Mouse (Mus musculus) cerebellum, adult 9-10 months (tissue): ENCODE results near the gene Slamf6.
"Not testable (repeated sequence)": the region's sequence is repeated elsewhere in the genome, so short reads cannot be mapped to it uniquely, and the experiment has no call there.

Experiments
- DNase-seq: peaks from one replicate; pipeline ENCODE4 v3.0.0; 2022

Slamf6 gene

GRCm38 (mm10) chr1:171957411-171957810 lies 40.1 kb downstream of the Slamf6 start:
- no peak for DNase-seq

- DNase-seq = no peak
Observed at GRCm38 (mm10) chr1:171960726-171961125, 43.4 kb downstream of the Slamf6 start.

GRCm38 (mm10) chr1:171961704-171962103 lies 44.4 kb downstream of the Slamf6 start:
- no peak for DNase-seq

GRCm38 (mm10) chr1:171963613-171964012 lies 46.3 kb downstream of the Slamf6 start:
- DNase-seq = no peak

- DNase-seq = no peak
Observed at GRCm38 (mm10) chr1:171966054-171966790, 48.9 kb downstream of the Slamf6 start.

GRCm38 (mm10) chr1:171969221-171969620 lies 51.9 kb downstream of the Slamf6 start:
- DNase-seq = no peak

- no peak for DNase-seq
Observed at GRCm38 (mm10) chr1:171970854-171971586, 53.7 kb downstream of the Slamf6 start.

- DNase-seq = not testable (repeated sequence)
Observed at GRCm38 (mm10) chr1:171974361-171974760, 57.0 kb downstream of the Slamf6 start.

- no peak for DNase-seq
Observed at GRCm38 (mm10) chr1:171975377-171975776, 58.1 kb downstream of the Slamf6 start.

- no peak for DNase-seq
Observed at GRCm38 (mm10) chr1:171975831-171976230, 58.5 kb downstream of the Slamf6 start.

- DNase-seq = no peak
Observed at GRCm38 (mm10) chr1:171976826-171977539, 59.7 kb downstream of the Slamf6 start.

- no peak for DNase-seq
Observed at GRCm38 (mm10) chr1:171977891-171978290, 60.6 kb downstream of the Slamf6 start.

GRCm38 (mm10) chr1:171979969-171980730 lies 62.8 kb downstream of the Slamf6 start:
- DNase-seq = no peak

- DNase-seq = no peak
Observed at GRCm38 (mm10) chr1:171982170-171982569, 64.9 kb downstream of the Slamf6 start.

- DNase-seq = no peak
Observed at GRCm38 (mm10) chr1:171982740-171983139, 65.4 kb downstream of the Slamf6 start.

- DNase-seq = no peak
Observed at GRCm38 (mm10) chr1:171983372-171984001, 66.2 kb downstream of the Slamf6 start.

- DNase-seq = no peak
Observed at GRCm38 (mm10) chr1:171984121-171984520, 66.8 kb downstream of the Slamf6 start.

- no peak for DNase-seq
Observed at GRCm38 (mm10) chr1:171991883-171992282, 74.6 kb downstream of the Slamf6 start.

GRCm38 (mm10) chr1:171992901-171993530 lies 75.7 kb downstream of the Slamf6 start:
- no peak for DNase-seq

GRCm38 (mm10) chr1:171994501-171994900 lies 77.2 kb downstream of the Slamf6 start:
- no peak for DNase-seq

- no peak for DNase-seq
Observed at GRCm38 (mm10) chr1:171994918-171995715, 77.8 kb downstream of the Slamf6 start.
